In the genomic region with DNA sequence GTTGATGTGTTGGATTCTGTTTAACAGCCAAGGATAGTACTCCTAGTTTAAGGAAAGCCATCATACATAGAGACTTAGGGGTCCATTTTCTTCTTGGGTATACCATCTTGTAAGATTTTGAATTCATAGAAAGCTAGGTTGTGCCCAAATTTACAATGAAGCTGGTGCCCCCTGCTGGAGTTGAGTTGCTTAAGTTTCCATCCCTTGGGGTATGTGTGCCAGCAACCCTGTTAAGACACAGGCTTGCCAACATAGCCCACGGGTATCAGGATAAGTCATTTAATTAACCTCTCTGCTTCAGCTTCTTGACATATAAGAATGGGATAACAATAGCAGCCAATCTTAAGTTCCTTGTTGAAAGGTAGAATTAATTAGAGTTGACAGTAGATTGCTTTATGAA, we compare ENCODE assay signal across 8 mouse cellular contexts.
DNase-seq lines count a peak whose midpoint lies in the region; ATAC-seq and TF ChIP-seq lines count a peak whose summit lies in the region.

No protein-coding gene starts in this region.

- H3K27me3 ChIP-seq in intestine, postnatal 0 days (replicated peaks; ENCODE audit: control insufficient read depth, insufficient read depth, low read length) = no peaks in the 10 kb centered on the region
- no peaks in the 10 kb centered on the region for H3K27me3 ChIP-seq in intestine, embryonic 16.5 days (replicated peaks; ENCODE audit: control insufficient read depth, insufficient read depth, low read length)

- DNase-seq in WW6 (ENCODE audit: low read depth, low spot score) = peak; percentile 7
- DNase-seq in cerebellum, postnatal 4 days (ENCODE audit: low spot score in 2 of 2) = peak; percentile 29 to 60
- DNase-seq in heart, postnatal 4 days = peak; percentile 72
- DNase-seq in left cerebral cortex, adult 18-20 months (ENCODE audit: low spot score in 2 of 2) = peak; percentile 69 to 74
- DNase-seq in retina, adult 2 months (ENCODE audit: low read depth, low spot score) = peak; percentile 30

- no peak overlapping the region for H3K4me3 ChIP-seq in intestine, postnatal 0 days (ENCODE audit: low read depth, low read length)
- no peak overlapping the region for H3K4me3 ChIP-seq in intestine, embryonic 16.5 days (ENCODE audit: low read length)

- H3K9me3 ChIP-seq in intestine, postnatal 0 days (ENCODE audit: control insufficient read depth) = no peaks in the 10 kb centered on the region
- H3K9me3 ChIP-seq in intestine, embryonic 16.5 days (ENCODE audit: control insufficient read depth, low read length) = no peaks in the 10 kb centered on the region

- ATAC-seq in intestine, postnatal 0 days = no peak
- ATAC-seq in intestine, embryonic 16.5 days = no peak
- ATAC-seq in inflammation-experienced regulatory T-cells, adult 6 months = no peak

- no peaks in the 10 kb centered on the region for H3K4me1 ChIP-seq in intestine, postnatal 0 days (replicated peaks; ENCODE audit: control insufficient read depth, insufficient read depth, low read length)
- H3K4me1 ChIP-seq in intestine, embryonic 16.5 days (ENCODE audit: control insufficient read depth, insufficient read depth, low read length) = no peaks in the 10 kb centered on the region

- 49% methylated on average over 1 of the region's 1 CpGs for WGBS in intestine, postnatal 0 days
- 31% methylated on average over 1 of the region's 1 CpGs for WGBS in intestine, embryonic 16.5 days

- no peak overlapping the region for H3K9ac ChIP-seq in intestine, postnatal 0 days (ENCODE audit: low read depth, low read length)
- no peak overlapping the region for H3K9ac ChIP-seq in intestine, embryonic 16.5 days (ENCODE audit: low read depth, low read length)

- TF ChIP-seq CTCF in intestine, postnatal 0 days (IDR thresholded peaks at IDR 0.05; ENCODE audit: low read depth) = peak; percentile 69

- H3K27ac ChIP-seq in intestine, postnatal 0 days (ENCODE audit: low read depth, low read length) = no peak overlapping the region
- no peak overlapping the region for H3K27ac ChIP-seq in intestine, embryonic 16.5 days (ENCODE audit: low read length)

- H3K4me2 ChIP-seq in intestine, postnatal 0 days (replicated peaks; ENCODE audit: low read depth) = no peak overlapping the region
- H3K4me2 ChIP-seq in intestine, embryonic 16.5 days (ENCODE audit: low read depth, low read length) = no peak overlapping the region

- no peaks in the 10 kb centered on the region for H3K36me3 ChIP-seq in intestine, postnatal 0 days (ENCODE audit: control insufficient read depth, insufficient read depth)
- no peaks in the 10 kb centered on the region for H3K36me3 ChIP-seq in intestine, embryonic 16.5 days (ENCODE audit: control insufficient read depth, insufficient read depth, low read length)

Comparison
In these comparisons a context has a peak if more than half of its experiments do, and no peak if none do; other contexts are left out.
1. DNase-seq: peak in every context shown above with its lines; median percentile 72 in heart, postnatal 4 days; 72 in left cerebral cortex, adult 18-20 months; 44 in cerebellum, postnatal 4 days; 30 in retina, adult 2 months; 7 in WW6.